Mouse (Mus musculus): Measurements from ENCODE around the gene Slc25a21.

- TF ChIP-seq POLR2A (IDR thresholded peaks at IDR 0.05; ENCODE audit: low read depth, low read length) (no peak), CTCF (conservative IDR thresholded peaks at IDR 0.05; ENCODE audit: insufficient read depth, insufficient read length, low read depth, low read length) (no peak)
Observed at GRCm38 (mm10) chr12:56779621-56780020, 417.7 kb downstream of the Slc25a21 start.

All from kidney, adult 2 months (tissue).